Mouse (Mus musculus) brown adipose tissue, adult 24 weeks (tissue): ENCODE results near the gene Tanc2. TPM values are rescaled to one million over a fixed set of nuclear protein-coding genes. Genes with fewer than 3 reads are reported as not detected.

ENCODE experiments used
- H3K27ac ChIP-seq: fragments of 200-500 bp; replicated peaks from 2 replicates; pipeline ENCODE4 v1.5.1; 2012; ENCODE audit warnings: low read depth, mild to moderate bottlenecking, low read length
- H3K4me1 ChIP-seq: fragments of 200-500 bp; 2 replicates; pipeline ENCODE4 v1.6.1; 2012; ENCODE audit warnings: low read length, mixed read lengths; ENCODE audit not compliant: control insufficient read depth, insufficient read depth, insufficient read length
- H3K4me3 ChIP-seq: fragments of 200-500 bp; 2 replicates; pipeline ENCODE4 v1.5.1; 2012; ENCODE audit warnings: low read depth, mild to moderate bottlenecking, low read length, moderate library complexity; ENCODE audit not compliant: insufficient read depth
- polyA plus RNA-seq: library from polyadenylated mRNA; stranded (reverse); fragments of >200 nt; gene quantifications from 2 replicates; pipeline ENCODE4 v1.2.4, GENCODE M21; 2012; ENCODE audit not compliant: missing spikeins, insufficient read depth, insufficient read length

Tanc2 gene
- polyA plus RNA-seq, 1 experiment, result 6.9 TPM

DNA sequence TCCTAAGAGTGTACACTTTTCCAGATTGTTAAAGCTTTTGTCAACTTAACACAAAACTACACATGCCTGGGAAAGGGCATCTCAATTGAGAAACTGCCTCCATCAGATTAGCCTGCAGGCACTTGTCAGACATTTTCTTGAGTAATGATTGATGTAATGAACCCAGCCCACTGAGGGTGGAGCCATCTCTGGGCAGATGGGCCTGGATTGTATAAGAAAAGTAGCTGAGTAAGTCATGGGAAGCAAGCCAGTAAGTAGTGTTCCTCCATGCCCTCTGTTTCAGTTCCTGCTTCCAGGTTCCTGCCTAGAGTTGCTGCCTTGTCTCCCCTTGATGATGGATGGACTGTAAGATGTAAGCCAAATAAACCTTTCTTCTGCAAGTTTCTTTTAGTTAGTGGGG, 12.6 kb upstream of the Tanc2 start:
- H3K4me3 ChIP-seq, result no peak overlapping the region
- H3K4me1 ChIP-seq, result peaks cover 3% of the 10 kb centered on the region
- no peak overlapping the region for H3K27ac ChIP-seq

DNA sequence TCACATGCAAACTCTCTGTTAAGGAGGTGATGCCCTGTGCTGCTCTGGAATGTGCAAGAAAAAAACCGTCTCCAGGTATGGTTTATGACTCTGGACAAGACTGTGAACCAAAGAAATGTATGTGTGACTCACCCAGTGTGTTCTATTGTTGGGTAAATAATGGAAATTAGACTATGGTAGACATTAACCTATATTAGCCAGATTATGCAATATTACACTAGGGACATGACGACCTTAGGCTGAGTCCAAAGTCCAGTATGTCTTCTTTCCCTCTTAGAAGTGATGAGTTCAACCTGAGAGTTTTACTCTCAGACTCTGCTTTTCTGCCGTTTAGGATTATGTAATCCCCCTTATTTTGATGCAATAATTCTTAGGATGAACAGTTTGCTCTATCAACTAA, 7.8 kb upstream of the Tanc2 start:
- H3K4me3 ChIP-seq, result no peak overlapping the region
- no peak overlapping the region for H3K27ac ChIP-seq
- H3K4me1 ChIP-seq, result no peaks in the 10 kb centered on the region; the same call in 1 of the 2 replicates

DNA sequence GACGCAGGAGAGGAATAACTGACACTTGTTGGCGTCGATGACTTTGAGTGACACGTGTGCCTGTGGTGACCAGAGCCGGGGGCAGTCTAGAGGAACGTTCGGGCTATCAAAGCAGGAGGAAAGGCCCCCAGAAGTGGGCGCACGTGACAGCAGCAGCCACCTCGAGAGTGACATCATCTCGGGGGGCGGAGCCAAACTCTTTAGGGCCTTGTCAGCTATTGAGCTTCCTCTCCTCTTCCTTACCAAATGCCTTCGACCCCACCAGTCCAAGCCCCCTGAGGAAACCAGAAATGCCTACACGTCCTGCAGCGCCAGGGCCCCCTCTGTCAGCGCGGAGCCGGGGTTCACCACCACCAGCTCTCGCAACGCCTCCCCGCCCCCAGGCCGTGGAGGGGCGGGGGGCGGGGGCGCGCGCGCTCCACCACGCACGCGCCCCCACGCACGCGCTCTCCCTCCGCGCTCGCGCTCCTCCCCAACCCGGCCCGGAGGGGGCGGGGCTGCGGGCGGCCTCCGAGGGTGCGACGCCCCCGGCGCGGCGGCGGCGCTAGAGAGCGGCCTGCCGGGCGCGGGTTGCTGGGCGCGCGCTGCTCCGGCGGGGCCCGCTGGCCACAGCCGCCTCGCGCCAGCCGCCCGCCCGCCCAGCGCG, 432 bp upstream of the Tanc2 start:
- H3K27ac ChIP-seq, result peak overlapping the region; percentile 96
- no peaks in the 10 kb centered on the region for H3K4me1 ChIP-seq
- peak overlapping the region; percentile 99 for H3K4me3 ChIP-seq

DNA sequence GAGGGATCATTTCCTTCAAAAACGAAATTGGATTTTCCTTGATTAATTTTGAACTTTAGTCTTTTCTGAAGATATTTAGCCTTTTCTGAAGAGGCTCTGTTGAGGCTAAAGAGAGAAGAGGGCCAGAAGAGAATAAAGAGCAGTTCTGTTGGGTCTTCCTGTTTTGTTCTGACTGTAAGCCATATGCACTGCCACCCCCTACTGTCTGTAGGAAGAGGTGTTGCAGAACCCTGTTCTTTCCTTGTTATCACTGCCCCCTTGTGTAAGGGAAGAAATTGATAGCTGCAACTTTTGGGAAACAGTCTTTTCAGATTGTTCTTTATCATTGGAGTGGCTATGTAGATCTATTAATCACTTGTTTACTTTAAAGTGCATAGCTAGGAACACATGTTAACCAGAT, 2.1 kb downstream of the Tanc2 start:
- no peak overlapping the region for H3K4me3 ChIP-seq
- no peaks in the 10 kb centered on the region for H3K4me1 ChIP-seq
- no peak overlapping the region for H3K27ac ChIP-seq

DNA sequence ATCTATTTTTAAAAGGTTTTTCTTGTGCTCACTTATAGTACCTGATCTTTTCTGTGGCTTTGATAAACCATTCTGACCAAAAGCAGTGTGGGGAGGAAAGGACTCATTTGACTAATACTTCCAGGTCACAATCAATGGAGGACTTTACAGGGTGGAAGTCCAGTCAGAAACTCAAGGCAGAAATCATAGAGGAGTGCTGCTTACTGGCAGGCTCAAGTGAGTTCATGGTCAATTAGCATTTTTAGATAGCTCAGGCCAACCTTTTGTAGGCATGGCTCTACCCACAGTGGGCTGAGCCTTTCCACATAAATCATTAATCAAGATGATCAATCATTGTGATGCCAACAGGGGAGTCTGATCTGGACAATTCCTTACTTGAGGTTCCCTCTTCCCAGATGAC, 12.4 kb downstream of the Tanc2 start:
- no peak overlapping the region for H3K27ac ChIP-seq
- no peak overlapping the region for H3K4me3 ChIP-seq
- H3K4me1 ChIP-seq, result 0 out of 2 replicates have a peak, but pooled peaks cover 4% of the 10 kb centered on the region

DNA sequence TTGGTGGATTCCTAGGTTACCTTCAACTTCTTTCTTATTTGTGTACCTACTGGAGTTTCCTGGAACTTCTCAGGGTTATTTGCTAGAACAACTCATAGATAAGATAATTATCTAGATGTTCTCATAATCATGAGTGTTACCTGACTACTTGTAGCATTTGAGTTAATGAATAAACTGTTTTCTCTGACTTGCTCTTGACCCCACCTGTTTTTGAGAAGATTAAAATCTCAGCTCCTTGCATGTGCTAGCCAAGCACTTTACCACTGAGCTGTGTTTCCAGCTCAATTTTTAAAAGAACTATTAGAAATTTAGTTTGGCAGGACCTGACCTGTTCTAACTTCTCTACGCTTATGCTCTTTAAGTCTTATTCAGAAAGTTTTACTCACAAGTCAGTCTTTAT, 36.4 kb downstream of the Tanc2 start:
- Histone ChIP-seq H3K4me1 (no peaks in the 10 kb centered on the region), H3K4me3 (no peak overlapping the region), H3K27ac (no peak overlapping the region)

DNA sequence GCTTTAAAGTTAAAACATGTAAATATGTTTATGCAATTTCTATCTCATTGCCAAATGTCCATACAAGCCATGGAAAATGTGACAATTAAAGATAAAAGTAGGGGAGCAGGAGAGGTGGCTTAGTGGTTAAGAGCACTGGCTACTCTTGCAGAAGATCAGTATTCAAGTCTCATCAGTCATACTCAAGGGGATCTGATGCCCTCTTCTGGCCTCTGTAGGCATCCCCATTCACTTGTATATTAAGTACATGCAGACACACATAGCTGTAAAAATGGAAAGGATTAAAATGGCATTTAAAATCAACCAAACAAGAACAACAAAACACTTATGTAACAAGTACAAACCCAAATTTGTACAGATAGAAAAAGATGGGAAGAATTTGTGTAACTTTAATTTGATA, 54.2 kb downstream of the Tanc2 start:
- Histone ChIP-seq H3K4me1 (no peaks in the 10 kb centered on the region), H3K4me3 (no peak overlapping the region), H3K27ac (no peak overlapping the region)

DNA sequence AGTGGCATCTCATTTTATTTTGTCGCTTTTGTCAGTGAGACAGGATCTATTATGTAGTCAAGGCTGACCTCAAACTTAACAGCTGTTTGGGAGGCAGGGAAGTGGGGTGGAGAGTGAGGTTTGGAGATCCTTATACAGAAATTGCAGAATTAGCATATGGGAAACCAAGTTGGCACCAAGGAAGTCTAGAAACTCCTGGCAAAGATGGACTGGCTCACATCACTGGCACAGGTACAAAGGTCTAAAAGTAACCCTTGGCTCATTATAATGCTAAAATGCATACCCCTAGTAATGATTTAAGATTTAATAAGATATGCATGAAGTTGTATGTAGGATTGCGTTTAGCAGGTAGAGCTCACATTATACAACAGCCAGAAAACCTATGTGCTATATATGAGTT, 58.2 kb downstream of the Tanc2 start:
- H3K4me1 ChIP-seq, result no peaks in the 10 kb centered on the region
- H3K4me3 ChIP-seq, result no peak overlapping the region
- no peak overlapping the region for H3K27ac ChIP-seq

DNA sequence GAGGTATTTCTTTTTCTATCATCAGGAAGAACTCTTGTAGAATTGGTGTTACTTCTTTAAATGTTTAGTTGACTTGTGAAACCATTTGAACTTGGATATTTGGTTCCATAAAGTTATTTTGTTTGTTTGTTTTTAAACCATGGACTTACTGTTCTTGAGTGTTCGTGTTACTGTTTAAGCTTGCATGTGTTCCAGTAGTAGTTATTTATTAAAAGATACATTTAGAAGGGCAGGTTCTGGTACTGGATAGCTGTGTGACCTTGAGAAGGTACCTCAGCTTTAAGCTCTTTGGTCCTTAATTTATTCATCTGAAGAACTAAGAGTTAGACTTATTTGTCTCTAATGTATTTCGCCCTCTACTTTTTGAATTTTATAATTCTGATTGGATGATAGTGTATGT, 64.8 kb downstream of the Tanc2 start:
- no peak overlapping the region for H3K4me3 ChIP-seq
- H3K27ac ChIP-seq, result no peak overlapping the region
- H3K4me1 ChIP-seq, result peaks cover 3% of the 10 kb centered on the region; the same call in 1 of the 2 replicates

DNA sequence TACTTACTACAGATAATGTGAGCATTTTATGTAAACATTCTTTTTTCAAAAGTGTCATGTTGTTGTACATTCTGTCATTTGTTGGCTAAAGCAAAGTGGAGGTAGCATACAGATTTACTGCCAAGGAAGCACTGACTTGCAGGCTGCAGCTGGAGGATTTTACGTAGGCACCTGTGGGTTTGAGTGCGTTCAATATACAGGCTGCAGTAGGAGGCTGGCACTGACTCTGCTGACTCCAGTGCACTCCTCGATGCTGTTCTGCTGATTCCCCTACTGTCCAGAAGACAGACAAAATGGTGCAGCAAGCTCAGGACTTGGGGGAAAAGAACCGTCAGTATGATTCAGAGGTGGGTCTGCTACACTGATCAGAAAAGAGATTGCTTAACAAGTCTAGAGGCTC, 65.5 kb downstream of the Tanc2 start:
- Histone ChIP-seq H3K27ac (no peak overlapping the region), H3K4me1 (peaks cover 3% of the 10 kb centered on the region; the same call in 1 of the 2 replicates), H3K4me3 (no peak overlapping the region)

DNA sequence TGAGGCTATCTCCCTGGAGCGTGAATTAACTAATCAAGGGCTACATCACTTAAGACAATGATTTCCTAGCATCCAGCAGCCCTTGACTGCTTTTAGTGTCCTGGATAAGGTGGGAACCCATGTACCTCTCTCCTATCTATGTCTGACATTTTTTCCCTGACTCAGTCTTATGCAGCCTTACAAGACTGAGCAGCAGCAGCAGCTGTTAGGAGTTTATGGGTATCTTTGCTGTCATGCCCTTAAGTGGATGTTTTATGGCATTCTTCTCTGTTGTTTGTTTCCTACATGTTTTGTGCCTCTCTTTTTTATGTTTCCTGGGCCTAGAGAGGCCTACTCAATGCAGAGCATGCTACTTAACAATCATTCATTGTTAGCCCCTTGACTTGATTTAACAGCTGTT, 78.1 kb downstream of the Tanc2 start:
- Histone ChIP-seq H3K27ac (no peak overlapping the region), H3K4me3 (no peak overlapping the region), H3K4me1 (no peaks in the 10 kb centered on the region)

DNA sequence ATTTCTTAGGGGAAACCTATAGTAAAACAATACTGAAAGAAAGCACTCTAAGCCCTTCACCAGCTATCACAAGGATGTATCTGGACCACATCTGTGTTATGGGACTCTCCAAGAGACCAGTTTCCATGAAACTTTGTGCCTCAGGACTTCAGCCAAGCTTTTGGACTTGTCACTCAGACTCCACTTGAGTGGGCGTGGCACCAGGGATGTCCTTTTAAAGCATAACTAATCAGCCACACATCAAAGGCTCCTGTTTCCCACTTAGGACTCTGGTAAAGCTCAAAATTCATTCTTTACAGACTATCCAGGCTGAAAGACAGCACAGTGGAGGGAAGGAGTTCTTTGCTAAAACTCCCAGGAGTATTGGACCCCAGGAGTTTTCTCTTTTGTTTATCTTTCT, 89.2 kb downstream of the Tanc2 start:
- no peak overlapping the region for H3K27ac ChIP-seq
- no peaks in the 10 kb centered on the region for H3K4me1 ChIP-seq
- H3K4me3 ChIP-seq, result no peak overlapping the region

DNA sequence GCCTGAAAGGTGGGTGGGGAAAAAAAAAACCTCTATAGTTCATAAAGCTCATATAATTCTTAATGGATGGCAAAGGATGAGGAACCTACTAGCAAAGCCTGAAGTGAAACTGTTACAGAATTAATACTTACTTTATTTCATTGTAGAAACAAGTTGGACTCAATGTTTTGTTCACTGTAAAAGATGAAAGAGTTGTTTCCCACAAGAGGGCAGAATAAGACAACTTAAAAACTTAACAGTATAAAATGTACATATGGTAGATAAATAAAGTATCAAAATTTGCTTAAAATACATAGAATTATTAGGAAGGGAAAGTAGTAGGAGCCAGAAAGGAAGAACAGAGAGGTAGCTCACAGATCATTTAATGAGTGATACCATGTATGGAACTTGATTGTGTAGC, 95.0 kb downstream of the Tanc2 start:
- no peak overlapping the region for H3K4me3 ChIP-seq
- H3K4me1 ChIP-seq, result no peaks in the 10 kb centered on the region
- no peak overlapping the region for H3K27ac ChIP-seq

DNA sequence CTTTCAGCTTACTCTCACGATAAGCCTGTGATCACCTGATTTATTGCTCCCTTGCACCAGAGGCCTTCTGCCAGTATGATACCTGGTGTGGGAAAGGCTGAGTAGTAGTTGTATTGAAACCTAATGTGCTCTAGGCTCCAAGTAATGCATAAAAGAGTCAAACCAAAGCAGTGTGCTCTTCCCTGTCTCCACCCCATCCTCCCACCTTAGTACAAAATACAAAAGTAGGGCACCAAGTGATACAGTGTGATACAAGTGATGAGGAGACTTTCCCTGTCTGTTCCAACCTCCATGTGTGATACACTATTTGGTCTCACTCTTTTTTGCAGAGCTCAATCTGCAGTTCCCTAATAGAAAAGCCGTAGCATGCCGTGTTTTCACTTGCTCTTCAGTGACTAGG, 110.7 kb downstream of the Tanc2 start:
- Histone ChIP-seq H3K4me1 (no peaks in the 10 kb centered on the region), H3K27ac (no peak overlapping the region)

DNA sequence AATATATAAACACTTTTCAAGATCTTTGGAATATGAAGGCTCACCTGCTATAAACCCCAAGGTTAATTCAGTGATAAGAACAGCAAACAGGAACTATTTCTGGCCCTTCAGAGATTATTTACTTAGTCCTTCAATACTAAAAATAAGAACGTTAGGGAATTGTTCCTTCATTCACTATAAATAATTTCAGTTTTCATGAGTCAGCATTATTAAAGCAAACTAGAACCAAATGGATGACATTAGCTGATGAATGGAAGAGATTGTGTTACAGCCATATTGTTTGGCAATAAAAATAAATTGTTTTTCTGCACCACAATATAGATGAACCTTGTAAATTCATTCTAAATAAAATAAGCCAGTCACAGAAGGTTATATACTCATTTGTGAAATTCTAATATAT, 129.9 kb downstream of the Tanc2 start:
- Histone ChIP-seq H3K27ac (no peak overlapping the region), H3K4me3 (no peak overlapping the region), H3K4me1 (no peaks in the 10 kb centered on the region)

More for the DNA sequence above, 110.7 kb downstream of the Tanc2 start:
- H3K4me3 ChIP-seq, result no peak overlapping the region

DNA sequence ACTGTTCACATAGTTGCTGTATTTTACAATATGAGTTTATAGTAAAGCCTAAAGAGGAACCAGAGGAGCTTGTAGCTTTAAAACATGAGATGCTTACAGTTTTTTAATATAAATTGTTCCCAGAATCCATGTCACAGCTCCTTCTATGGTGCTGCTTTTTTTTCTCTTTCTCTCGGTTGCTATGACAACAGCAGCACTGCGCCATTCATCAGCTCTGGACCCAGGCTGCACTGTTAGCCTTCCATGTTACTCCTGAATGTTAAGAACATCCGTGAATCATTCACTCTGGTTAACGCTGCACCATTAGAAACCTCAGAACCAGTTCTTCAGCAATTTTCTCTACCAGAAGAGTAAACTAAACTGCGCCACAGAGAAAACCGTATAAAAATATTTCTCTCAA, 141.8 kb downstream of the Tanc2 start:
- Histone ChIP-seq H3K27ac (no peak overlapping the region), H3K4me1 (no peaks in the 10 kb centered on the region), H3K4me3 (no peak overlapping the region)
